In genomic region chr12:16006286-16006685, GRCm38 (mm10) we compare ENCODE assay signal across 29 mouse cellular contexts.
DNase-seq lines count a peak whose midpoint lies in the region; ATAC-seq and TF ChIP-seq lines count a peak whose summit lies in the region.
"Had no signal": no experiment of that assay in that cellular context is flagged by ENCODE, and none has a peak within 500 bp of the region (broad histone marks: within the 10 kb centered on the region; RNA-seq: fewer than 3 reads in every experiment).

No protein-coding gene starts in this region.

- no peaks in the 10 kb centered on the region for H3K79me2 ChIP-seq in heart, adult 2 months (replicated peaks; ENCODE audit: control insufficient read depth, insufficient read depth, low read length)

- H3K27ac ChIP-seq in heart, adult 2 months = peak overlapping the region; percentile 73
- 0 out of 2 replicates have a peak overlapping the region, but pooled peaks have one; percentile 15 for H3K27ac ChIP-seq in heart, embryonic 16.5 days (ENCODE audit: low read length)
- H3K27ac ChIP-seq: embryonic facial prominence, embryonic 13.5 days; hindbrain, embryonic 12.5 days; hindbrain, postnatal 0 days; liver, embryonic 15.5 days; neural tube, embryonic 13.5 days had no signal

- no peak for ATAC-seq in heart, embryonic 16.5 days (replicated peaks; ENCODE audit: extremely low read depth, insufficient read depth, low FRiP score)
- ATAC-seq: forebrain, embryonic 16.5 days; hindbrain, postnatal 0 days; intestine, embryonic 16.5 days; midbrain, embryonic 16.5 days had no signal

- peaks cover 28% of the 10 kb centered on the region for H3K36me3 ChIP-seq in heart, adult 2 months (ENCODE audit: control insufficient read depth, insufficient read depth, low read length)
- H3K36me3 ChIP-seq in heart, embryonic 16.5 days (ENCODE audit: control insufficient read depth, insufficient read depth) = no peaks in the 10 kb centered on the region
- H3K36me3 ChIP-seq: embryonic facial prominence, embryonic 13.5 days; hindbrain, embryonic 12.5 days; liver, embryonic 15.5 days; neural tube, embryonic 13.5 days had no signal

- no peak for TF ChIP-seq EP300 in heart, adult 2 months (IDR thresholded peaks at IDR 0.05; ENCODE audit: insufficient read depth, low read depth, low read length)

- no peak for TF ChIP-seq CTCF in heart, adult 2 months (IDR thresholded peaks at IDR 0.05)

- no peaks in the 10 kb centered on the region for H3K27me3 ChIP-seq in heart, adult 2 months (ENCODE audit: control insufficient read depth, insufficient read depth, low read length)
- H3K27me3 ChIP-seq in heart, embryonic 16.5 days (ENCODE audit: control insufficient read depth, insufficient read depth, low read length) = no peaks in the 10 kb centered on the region
- H3K27me3 ChIP-seq: embryonic facial prominence, embryonic 13.5 days; hindbrain, embryonic 12.5 days; liver, embryonic 15.5 days; neural tube, embryonic 13.5 days had no signal

- H3K4me1 ChIP-seq in heart, adult 2 months (ENCODE audit: control insufficient read depth, insufficient read depth, low read length) = peaks cover 24% of the 10 kb centered on the region
- peaks cover 20% of the 10 kb centered on the region for H3K4me1 ChIP-seq in heart, embryonic 16.5 days (ENCODE audit: control insufficient read depth, insufficient read depth, low read length)
- H3K4me1 ChIP-seq: hindbrain, embryonic 12.5 days had no signal

- no peak overlapping the region for H3K9ac ChIP-seq in heart, adult 2 months (ENCODE audit: low read depth, low read length)
- no peak overlapping the region for H3K9ac ChIP-seq in heart, embryonic 16.5 days (ENCODE audit: low read length)
- H3K9ac ChIP-seq: embryonic facial prominence, embryonic 13.5 days; hindbrain, embryonic 12.5 days; liver, embryonic 15.5 days; lung, embryonic 14.5 days; neural tube, embryonic 13.5 days had no signal

- WGBS in heart, adult 2 months = 79% methylated on average over 5 of the region's 5 CpGs
- 82% methylated on average over 5 of the region's 5 CpGs for WGBS in heart, embryonic 16.5 days

- H3K4me2 ChIP-seq in heart, embryonic 16.5 days (ENCODE audit: low read depth, low read length) = no peak overlapping the region
- H3K4me2 ChIP-seq: embryonic facial prominence, embryonic 13.5 days; hindbrain, embryonic 12.5 days; liver, embryonic 15.5 days; lung, embryonic 14.5 days; midbrain, embryonic 11.5 days; neural tube, embryonic 13.5 days had no signal

- intact Hi-C loops in heart, adult 2 months (cut with DNase I) = loop anchor here (5.0 to 10.0 kb wide), 4 partner anchors 136 to 401 kb away; no protein-coding TSS in a partner anchor
- intact Hi-C loops in heart, postnatal 10 days (cut with DNase I) = loop anchor here (2.0 to 10.0 kb wide), 4 partner anchors 189 to 461 kb away; partner anchors contain the start of gene Trib2

- H3K4me3 ChIP-seq in heart, adult 2 months = no peak overlapping the region
- H3K4me3 ChIP-seq in heart, embryonic 16.5 days (ENCODE audit: low read length) = no peak overlapping the region
- H3K4me3 ChIP-seq: embryonic facial prominence, embryonic 13.5 days; erythroblast, embryonic 14.5 days; hindbrain, embryonic 12.5 days; liver, embryonic 15.5 days; neural tube, embryonic 13.5 days had no signal

- no peak for TF ChIP-seq POLR2A in heart, adult 2 months (IDR thresholded peaks at IDR 0.05; ENCODE audit: insufficient read depth, low read depth, low read length)

- DNase-seq in heart, adult 2 months = no peak
- no peak for DNase-seq in heart, adult 18-20 months
- no peak for DNase-seq in heart, postnatal 10 days
- peak; percentile 60 for DNase-seq in NIH3T3 (ENCODE audit: low read depth)
- peak; percentile 65 for DNase-seq in induced T-regulatory cell, adult 2 months (ENCODE audit: low read depth)
- no peak for DNase-seq in kidney, postnatal 14 days
- no peak for DNase-seq in frontal cortex, postnatal 14 days (ENCODE audit: low spot score in 2 of 2)
- DNase-seq: adrenal gland, postnatal 10 days; cerebellum, adult 11 months; cerebellum, adult 9-11 months; kidney, adult 9 months; kidney, postnatal 10 days; liver; lung, embryonic 14.5 days; lung, postnatal 14 days; right cerebral cortex, postnatal 4 days; thymus, adult 2 months; thymus, postnatal 4 days had no signal

- no peaks in the 10 kb centered on the region for H3K9me3 ChIP-seq in heart, embryonic 16.5 days (replicated peaks; ENCODE audit: control insufficient read depth, low read length)
- H3K9me3 ChIP-seq: embryonic facial prominence, embryonic 13.5 days; hindbrain, embryonic 12.5 days; liver, embryonic 15.5 days; neural tube, embryonic 13.5 days had no signal

Comparison
In these comparisons a context has a peak if more than half of its experiments do, and no peak if none do; other contexts are left out.
1. DNase-seq: peak in NIH3T3 (single experiment) and induced T-regulatory cell, adult 2 months (single experiment); none in heart, adult 2 months (0 of 2), heart, adult 18-20 months (0 of 2), heart, postnatal 10 days (0 of 2), kidney, postnatal 14 days (single experiment) and frontal cortex, postnatal 14 days (0 of 2).